Mouse (Mus musculus): ENCODE measurements at regions not wholly inside any gene's neighbourhood (a gene's known extent, or its start where the extent isn't known, plus 50 kb on each side); places are given as distances from the start of the nearest gene placed in this dataset.

DNA sequence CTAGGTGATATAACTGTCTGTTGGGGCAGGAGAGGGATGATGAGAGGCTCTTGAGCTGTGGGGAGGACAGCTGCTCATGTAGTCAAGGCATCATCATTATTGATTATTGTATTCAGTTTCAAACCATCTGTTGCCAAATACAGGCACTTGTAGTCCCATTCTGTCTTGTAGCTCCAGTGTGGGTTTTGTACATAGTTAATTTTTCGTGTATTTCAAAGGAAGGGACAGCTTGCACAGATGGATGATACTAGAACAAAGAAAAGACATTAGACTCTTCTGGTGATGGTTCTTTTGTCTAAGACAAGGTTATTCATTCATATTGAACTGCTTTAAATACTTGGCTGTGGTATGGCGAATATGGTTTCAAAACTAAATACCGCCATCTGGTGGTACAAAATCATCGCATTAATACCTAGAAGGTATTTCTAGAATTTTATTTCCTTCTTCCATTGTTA lies 70.8 kb upstream of the Slco6d1 start:
- DNase-seq (no peak), ATAC-seq (no peak)
- no peak overlapping the region for H3K9ac ChIP-seq (replicated peaks)
- H3K4me2 ChIP-seq (ENCODE audit: low read depth, low read length) = no peak overlapping the region
- H3K36me3 ChIP-seq (replicated peaks; ENCODE audit: insufficient read depth, low read length) = no peaks in the 10 kb centered on the region
- H3K27me3 ChIP-seq (ENCODE audit: insufficient read depth, low read length) = no peaks in the 10 kb centered on the region
- no peaks in the 10 kb centered on the region for H3K9me3 ChIP-seq (ENCODE audit: low read length)
- whole genome bisulfite sequencing (ENCODE audit: insufficient replicate concordance) = 30% methylated on average over 4 of the region's 4 CpGs
- H3K27ac ChIP-seq (ENCODE audit: low read depth) = no peak overlapping the region
- no peak overlapping the region for H3K4me3 ChIP-seq (ENCODE audit: low read depth, low read length)
- TF ChIP-seq EP300 (IDR thresholded peaks at IDR 0.05; ENCODE audit: low read depth) = no peak
- peak; percentile 46 for TF ChIP-seq CTCF (IDR thresholded peaks at IDR 0.05; ENCODE audit: low read depth)
- no peaks in the 10 kb centered on the region for H3K4me1 ChIP-seq (ENCODE audit: insufficient read depth)

DNA sequence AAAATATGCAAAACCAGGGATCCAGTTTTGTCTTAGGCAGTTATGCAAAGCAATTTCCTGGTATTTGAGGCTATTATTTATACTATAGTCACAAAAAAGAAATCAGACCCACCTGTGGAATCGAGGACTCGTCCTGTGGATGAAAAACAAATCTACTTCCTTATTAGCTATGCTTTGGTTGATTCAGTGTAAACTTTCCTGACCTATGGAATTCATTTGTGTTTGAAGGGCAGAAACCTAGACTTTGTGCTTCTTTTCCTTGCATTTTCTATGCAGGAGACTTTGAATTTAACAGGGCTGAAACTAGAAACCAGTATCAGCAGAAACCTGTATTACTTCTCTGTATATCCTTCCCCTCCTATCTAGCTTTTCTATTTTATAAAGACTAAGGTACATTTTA lies 70.2 kb upstream of the Slco6d1 start:
- H3K4me1 ChIP-seq (ENCODE audit: insufficient read depth) = no peaks in the 10 kb centered on the region
- H3K9ac ChIP-seq (replicated peaks) = no peak overlapping the region
- H3K4me2 ChIP-seq (ENCODE audit: low read depth, low read length) = no peak overlapping the region
- ATAC-seq (no peak), DNase-seq (no peak)
- no peak overlapping the region for H3K4me3 ChIP-seq (ENCODE audit: low read depth, low read length)
- H3K36me3 ChIP-seq (replicated peaks; ENCODE audit: insufficient read depth, low read length) = no peaks in the 10 kb centered on the region
- H3K27ac ChIP-seq (ENCODE audit: low read depth) = no peak overlapping the region
- TF ChIP-seq CTCF (IDR thresholded peaks at IDR 0.05; ENCODE audit: low read depth) = no peak
- no peak for TF ChIP-seq EP300 (IDR thresholded peaks at IDR 0.05; ENCODE audit: low read depth)
- 66% methylated on average over 2 of the region's 2 CpGs for whole genome bisulfite sequencing (ENCODE audit: insufficient replicate concordance)
- H3K27me3 ChIP-seq (ENCODE audit: insufficient read depth, low read length) = no peaks in the 10 kb centered on the region
- H3K9me3 ChIP-seq (ENCODE audit: low read length) = no peaks in the 10 kb centered on the region

DNA sequence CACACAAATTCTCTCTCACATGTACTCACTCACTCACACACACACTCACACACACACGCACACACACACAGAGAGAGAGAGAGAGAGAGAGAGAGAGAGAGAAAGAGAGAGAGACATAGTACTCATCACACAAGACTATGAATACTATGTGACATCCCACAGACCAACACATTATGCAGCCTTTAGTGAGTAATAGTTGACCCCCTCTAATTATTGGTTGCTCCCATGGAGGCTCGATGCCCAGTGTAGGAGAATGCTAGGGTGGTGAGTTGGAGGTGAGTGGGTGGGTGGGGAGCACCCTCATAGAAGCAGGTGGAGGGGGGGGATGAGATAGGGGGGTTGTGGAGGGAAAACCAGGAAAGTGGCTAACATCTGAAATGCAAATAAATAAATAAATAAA lies 69.4 kb upstream of the Slco6d1 start:
- no peak overlapping the region for H3K4me3 ChIP-seq (ENCODE audit: low read depth, low read length)
- H3K4me1 ChIP-seq (ENCODE audit: insufficient read depth) = no peaks in the 10 kb centered on the region
- H3K4me2 ChIP-seq (ENCODE audit: low read depth, low read length) = no peak overlapping the region
- no peak overlapping the region for H3K27ac ChIP-seq (ENCODE audit: low read depth)
- H3K36me3 ChIP-seq (replicated peaks; ENCODE audit: insufficient read depth, low read length) = no peaks in the 10 kb centered on the region
- WGBS (ENCODE audit: insufficient replicate concordance) = 57% methylated on average over 2 of the region's 2 CpGs
- ATAC-seq (no peak), DNase-seq (no peak)
- H3K9me3 ChIP-seq (ENCODE audit: low read length) = no peaks in the 10 kb centered on the region
- H3K9ac ChIP-seq (replicated peaks) = no peak overlapping the region
- H3K27me3 ChIP-seq (ENCODE audit: insufficient read depth, low read length) = no peaks in the 10 kb centered on the region
- TF ChIP-seq EP300 (IDR thresholded peaks at IDR 0.05; ENCODE audit: low read depth) (no peak), CTCF (IDR thresholded peaks at IDR 0.05; ENCODE audit: low read depth) (no peak)

All from liver, postnatal 0 days (tissue).